Mouse (Mus musculus) heart, postnatal 0 days (tissue): ENCODE data around the gene Hsf2bp.

ENCODE experiments used
- CTCF ChIP-seq: IDR thresholded peaks from 2 replicates; pipeline ENCODE4 v1.5.1; 2016; ENCODE audit warnings: antibody characterized with exemption, control low read depth, low read depth
- EP300 ChIP-seq: IDR thresholded peaks from 2 replicates; pipeline ENCODE4 v1.6.1; 2016; ENCODE audit warnings: antibody characterized with exemption, low read depth

GRCm38 (mm10) chr17:32068810-32069209 lies 32.7 kb upstream of the Hsf2bp start:
- TF ChIP-seq CTCF (no peak), EP300 (no peak)
